Mouse (Mus musculus): ENCODE results near the gene Nudt3.

- TF ChIP-seq CTCF (IDR thresholded peaks at IDR 0.05; ENCODE audit: low read depth, low read length) (no peak), GATA2 (IDR thresholded peaks at IDR 0.05; ENCODE audit: borderline replicate concordance, low read depth, low read length) (no peak), TAL1 (conservative IDR thresholded peaks at IDR 0.05; ENCODE audit: low read depth, low read length) (no peak), GATA1 (IDR thresholded peaks at IDR 0.05; ENCODE audit: borderline replicate concordance, low read length) (no peak)
Measured at GRCm38 (mm10) chr17:27621161-27621560, 2.1 kb downstream of the Nudt3 start.

Measured in G1E (cell line).